Mouse (Mus musculus): ENCODE measurements at regions not wholly inside any gene's neighbourhood (a gene's known extent, or its start where the extent isn't known, plus 50 kb on each side); places are given as distances from the start of the nearest gene placed in this dataset.

GRCm38 (mm10) chr3:149993199-149993598, 1002.8 kb upstream of the Adgrl2 start:
- no peaks in the 10 kb centered on the region for H3K27me3 ChIP-seq (ENCODE audit: control insufficient read depth, insufficient read depth, low read length)
- DNase-seq (ENCODE audit: low spot score) = peak; percentile 34
- H3K4me2 ChIP-seq (replicated peaks; ENCODE audit: low read depth, low read length) = no peak overlapping the region

GRCm38 (mm10) chr3:149987801-149988200, 997.4 kb upstream of the Adgrl2 start:
- Histone ChIP-seq H3K9me3 (ENCODE audit: control insufficient read depth, low read length) (no peaks in the 10 kb centered on the region), H3K9ac (ENCODE audit: low read depth, low read length) (no peak overlapping the region), H3K4me1 (replicated peaks; ENCODE audit: control insufficient read depth, insufficient read depth, low read length) (no peaks in the 10 kb centered on the region), H3K4me3 (ENCODE audit: low read depth, low read length) (no peak overlapping the region), H3K4me2 (replicated peaks; ENCODE audit: low read depth, low read length) (no peak overlapping the region), H3K27me3 (ENCODE audit: control insufficient read depth, insufficient read depth, low read length) (no peaks in the 10 kb centered on the region), H3K27ac (ENCODE audit: low read depth, low read length) (no peak overlapping the region), H3K36me3 (ENCODE audit: control insufficient read depth, insufficient read depth, low read length) (no peaks in the 10 kb centered on the region)
- ATAC-seq (ENCODE audit: low FRiP score) (no peak), DNase-seq (ENCODE audit: low spot score) (no peak)
- 70% methylated on average over 1 of the region's 1 CpGs for WGBS

More at GRCm38 (mm10) chr3:149993199-149993598, 1002.8 kb upstream of the Adgrl2 start:
- WGBS = 58% methylated on average over 4 of the region's 4 CpGs
- Histone ChIP-seq H3K9ac (ENCODE audit: low read depth, low read length) (no peak overlapping the region), H3K4me1 (replicated peaks; ENCODE audit: control insufficient read depth, insufficient read depth, low read length) (no peaks in the 10 kb centered on the region), H3K36me3 (ENCODE audit: control insufficient read depth, insufficient read depth, low read length) (no peaks in the 10 kb centered on the region), H3K27ac (ENCODE audit: low read depth, low read length) (no peak overlapping the region), H3K9me3 (ENCODE audit: control insufficient read depth, low read length) (no peaks in the 10 kb centered on the region), H3K4me3 (ENCODE audit: low read depth, low read length) (no peak overlapping the region)
- no peak for ATAC-seq (ENCODE audit: low FRiP score)

- DNase-seq (ENCODE audit: low spot score) = no peak
- H3K27me3 ChIP-seq (ENCODE audit: control insufficient read depth, insufficient read depth, low read length) = no peaks in the 10 kb centered on the region
- 56% methylated on average over 2 of the region's 2 CpGs for WGBS
Measured at GRCm38 (mm10) chr3:149956993-149957392, 966.6 kb upstream of the Adgrl2 start.

GRCm38 (mm10) chr3:149936197-149936596, 945.8 kb upstream of the Adgrl2 start:
- H3K4me1 ChIP-seq (replicated peaks; ENCODE audit: control insufficient read depth, insufficient read depth, low read length) = no peaks in the 10 kb centered on the region
- no peak for DNase-seq (ENCODE audit: low spot score)
- 86% methylated on average over 9 of the region's 9 CpGs for WGBS

More at GRCm38 (mm10) chr3:149956993-149957392, 966.6 kb upstream of the Adgrl2 start:
- H3K4me2 ChIP-seq (replicated peaks; ENCODE audit: low read depth, low read length) = no peak overlapping the region
- no peaks in the 10 kb centered on the region for H3K36me3 ChIP-seq (ENCODE audit: control insufficient read depth, insufficient read depth, low read length)
- H3K4me3 ChIP-seq (ENCODE audit: low read depth, low read length) = no peak overlapping the region
- no peaks in the 10 kb centered on the region for H3K9me3 ChIP-seq (ENCODE audit: control insufficient read depth, low read length)
- ATAC-seq (ENCODE audit: low FRiP score) = no peak
- no peaks in the 10 kb centered on the region for H3K4me1 ChIP-seq (replicated peaks; ENCODE audit: control insufficient read depth, insufficient read depth, low read length)
- H3K27ac ChIP-seq (ENCODE audit: low read depth, low read length) = no peak overlapping the region
- H3K9ac ChIP-seq (ENCODE audit: low read depth, low read length) = no peak overlapping the region

GRCm38 (mm10) chr3:149934832-149935231, 944.5 kb upstream of the Adgrl2 start:
- Histone ChIP-seq H3K9ac (ENCODE audit: low read depth, low read length) (no peak overlapping the region), H3K36me3 (ENCODE audit: control insufficient read depth, insufficient read depth, low read length) (no peaks in the 10 kb centered on the region), H3K4me3 (ENCODE audit: low read depth, low read length) (no peak overlapping the region), H3K27ac (ENCODE audit: low read depth, low read length) (no peak overlapping the region), H3K4me2 (replicated peaks; ENCODE audit: low read depth, low read length) (no peak overlapping the region), H3K4me1 (replicated peaks; ENCODE audit: control insufficient read depth, insufficient read depth, low read length) (no peaks in the 10 kb centered on the region), H3K27me3 (ENCODE audit: control insufficient read depth, insufficient read depth, low read length) (no peaks in the 10 kb centered on the region), H3K9me3 (ENCODE audit: control insufficient read depth, low read length) (no peaks in the 10 kb centered on the region)
- ATAC-seq (ENCODE audit: low FRiP score) (no peak), DNase-seq (ENCODE audit: low spot score) (no peak)
- 89% methylated on average over 4 of the region's 4 CpGs for WGBS

More at GRCm38 (mm10) chr3:149936197-149936596, 945.8 kb upstream of the Adgrl2 start:
- Histone ChIP-seq H3K9me3 (ENCODE audit: control insufficient read depth, low read length) (no peaks in the 10 kb centered on the region), H3K27me3 (ENCODE audit: control insufficient read depth, insufficient read depth, low read length) (no peaks in the 10 kb centered on the region), H3K4me3 (ENCODE audit: low read depth, low read length) (no peak overlapping the region), H3K9ac (ENCODE audit: low read depth, low read length) (no peak overlapping the region), H3K4me2 (replicated peaks; ENCODE audit: low read depth, low read length) (no peak overlapping the region), H3K27ac (ENCODE audit: low read depth, low read length) (no peak overlapping the region), H3K36me3 (ENCODE audit: control insufficient read depth, insufficient read depth, low read length) (no peaks in the 10 kb centered on the region)
- no peak for ATAC-seq (ENCODE audit: low FRiP score)

GRCm38 (mm10) chr3:149928456-149929360, 938.4 kb upstream of the Adgrl2 start:
- DNase-seq (ENCODE audit: low spot score) (no peak), ATAC-seq (ENCODE audit: low FRiP score) (no peak)
- Histone ChIP-seq H3K27me3 (ENCODE audit: control insufficient read depth, insufficient read depth, low read length) (no peaks in the 10 kb centered on the region), H3K4me2 (replicated peaks; ENCODE audit: low read depth, low read length) (no peak overlapping the region), H3K36me3 (ENCODE audit: control insufficient read depth, insufficient read depth, low read length) (no peaks in the 10 kb centered on the region), H3K9me3 (ENCODE audit: control insufficient read depth, low read length) (no peaks in the 10 kb centered on the region), H3K27ac (ENCODE audit: low read depth, low read length) (no peak overlapping the region), H3K9ac (ENCODE audit: low read depth, low read length) (no peak overlapping the region), H3K4me1 (replicated peaks; ENCODE audit: control insufficient read depth, insufficient read depth, low read length) (no peaks in the 10 kb centered on the region), H3K4me3 (ENCODE audit: low read depth, low read length) (no peak overlapping the region)
- 91% methylated on average over 10 of the region's 10 CpGs for WGBS

- Histone ChIP-seq H3K36me3 (ENCODE audit: control insufficient read depth, insufficient read depth, low read length) (no peaks in the 10 kb centered on the region), H3K27me3 (ENCODE audit: control insufficient read depth, insufficient read depth, low read length) (no peaks in the 10 kb centered on the region), H3K9ac (ENCODE audit: low read depth, low read length) (no peak overlapping the region), H3K4me3 (ENCODE audit: low read depth, low read length) (no peak overlapping the region), H3K27ac (ENCODE audit: low read depth, low read length) (no peak overlapping the region), H3K4me1 (replicated peaks; ENCODE audit: control insufficient read depth, insufficient read depth, low read length) (no peaks in the 10 kb centered on the region), H3K9me3 (ENCODE audit: control insufficient read depth, low read length) (no peaks in the 10 kb centered on the region), H3K4me2 (replicated peaks; ENCODE audit: low read depth, low read length) (no peak overlapping the region)
- WGBS = 80% methylated on average over 2 of the region's 2 CpGs
- DNase-seq (ENCODE audit: low spot score) (no peak), ATAC-seq (ENCODE audit: low FRiP score) (no peak)
Measured at GRCm38 (mm10) chr3:149920206-149920605, 929.9 kb upstream of the Adgrl2 start.

- H3K27me3 ChIP-seq (ENCODE audit: control insufficient read depth, insufficient read depth, low read length) = no peaks in the 10 kb centered on the region
- H3K27ac ChIP-seq (ENCODE audit: low read depth, low read length) = no peak overlapping the region
- ATAC-seq (ENCODE audit: low FRiP score) (no peak), DNase-seq (ENCODE audit: low spot score) (peak; percentile 6)
- H3K4me2 ChIP-seq (replicated peaks; ENCODE audit: low read depth, low read length) = no peak overlapping the region
- H3K36me3 ChIP-seq (ENCODE audit: control insufficient read depth, insufficient read depth, low read length) = no peaks in the 10 kb centered on the region
- H3K4me1 ChIP-seq (replicated peaks; ENCODE audit: control insufficient read depth, insufficient read depth, low read length) = no peaks in the 10 kb centered on the region
- no peak overlapping the region for H3K4me3 ChIP-seq (ENCODE audit: low read depth, low read length)
- WGBS = 57% methylated on average over 5 of the region's 5 CpGs
- no peaks in the 10 kb centered on the region for H3K9me3 ChIP-seq (ENCODE audit: control insufficient read depth, low read length)
- H3K9ac ChIP-seq (ENCODE audit: low read depth, low read length) = no peak overlapping the region
Measured at GRCm38 (mm10) chr3:149918201-149918600, 927.8 kb upstream of the Adgrl2 start.

GRCm38 (mm10) chr3:149910721-149911120, 920.4 kb upstream of the Adgrl2 start:
- Histone ChIP-seq H3K9ac (ENCODE audit: low read depth, low read length) (no peak overlapping the region), H3K27ac (ENCODE audit: low read depth, low read length) (no peak overlapping the region), H3K4me2 (replicated peaks; ENCODE audit: low read depth, low read length) (no peak overlapping the region), H3K4me3 (ENCODE audit: low read depth, low read length) (no peak overlapping the region), H3K4me1 (replicated peaks; ENCODE audit: control insufficient read depth, insufficient read depth, low read length) (no peaks in the 10 kb centered on the region), H3K9me3 (ENCODE audit: control insufficient read depth, low read length) (no peaks in the 10 kb centered on the region), H3K27me3 (ENCODE audit: control insufficient read depth, insufficient read depth, low read length) (no peaks in the 10 kb centered on the region), H3K36me3 (ENCODE audit: control insufficient read depth, insufficient read depth, low read length) (no peaks in the 10 kb centered on the region)
- ATAC-seq (ENCODE audit: low FRiP score) (no peak), DNase-seq (ENCODE audit: low spot score) (no peak)
- WGBS = 72% methylated on average over 8 of the region's 8 CpGs
